Mouse (Mus musculus) spleen, adult 2 months (tissue): ENCODE results near the gene Sdc3. TPM values are rescaled to one million over a fixed set of nuclear protein-coding genes. Genes with fewer than 3 reads are reported as not detected.

Experiments used
- DNase-seq, 2 experiments: peaks; one replicate each; pipeline versions ENCODE4 v3.0.0 to v3.0.0-alpha.2; 2012 to 2021; ENCODE audit warnings: low spot score in 2 of 2, low read depth in 1 of 2
- H3K27ac ChIP-seq: fragments of 200-500 bp; 2 replicates; pipeline ENCODE4 v1.5.1; 2012; ENCODE audit warnings: low read length, inconsistent platforms; ENCODE audit not compliant: insufficient read depth
- H3K27me3 ChIP-seq: fragments of 200-500 bp; 2 replicates; pipeline ENCODE4 v1.6.1; 2012; ENCODE audit warnings: mild to moderate bottlenecking, moderate library complexity, low read length, inconsistent platforms; ENCODE audit not compliant: control insufficient read depth, insufficient read depth
- H3K36me3 ChIP-seq: fragments of 200-500 bp; 2 replicates; pipeline ENCODE4 v1.6.1; 2012; ENCODE audit warnings: mild to moderate bottlenecking, low read length, inconsistent platforms; ENCODE audit not compliant: control insufficient read depth, insufficient read depth
- H3K4me1 ChIP-seq: fragments of 200-500 bp; 2 replicates; pipeline ENCODE4 v1.6.1; 2011; ENCODE audit warnings: inconsistent platforms; ENCODE audit not compliant: control insufficient read depth, insufficient read depth, insufficient read length
- H3K4me3 ChIP-seq: fragments of 200-500 bp; 2 replicates; pipeline ENCODE4 v1.5.1; 2011; ENCODE audit warnings: mild to moderate bottlenecking, inconsistent platforms; ENCODE audit not compliant: insufficient read depth, insufficient read length; ENCODE audit errors: extremely low read depth
- CTCF ChIP-seq: fragments of 200-500 bp; IDR thresholded peaks from 2 replicates; pipeline ENCODE4 v1.5.1; 2011; ENCODE audit warnings: mild to moderate bottlenecking, inconsistent platforms; ENCODE audit not compliant: insufficient read depth, insufficient read length, insufficient replicate concordance; ENCODE audit errors: extremely low read depth
- POLR2A ChIP-seq: fragments of 200-500 bp; IDR thresholded peaks from 2 replicates; pipeline ENCODE4 v1.6.1; 2011; ENCODE audit warnings: low read depth, low read length, inconsistent platforms
- WGBS: fragments of 180-500 bp; shearing (Covaris S2); methylation state at CpG from one replicate; pipeline ENCODE4 v1.1.7; 2018; 5-methylcytosine and 5-hydroxymethylcytosine counted together
- polyA plus RNA-seq: library from polyadenylated mRNA; depleted of rRNA; stranded (reverse); fragments of >200 nt; gene quantifications from 2 replicates; pipeline ENCODE4 v1.2.3, GENCODE M21; 2012

Gene Sdc3
- polyA plus RNA-seq, 1 experiment, result 140 TPM

GRCm38 (mm10) chr4:130815860-130816259, 23.5 kb downstream of the Sdc3 start:
- no peak for TF ChIP-seq POLR2A
- TF ChIP-seq CTCF, result no peak

DNA sequence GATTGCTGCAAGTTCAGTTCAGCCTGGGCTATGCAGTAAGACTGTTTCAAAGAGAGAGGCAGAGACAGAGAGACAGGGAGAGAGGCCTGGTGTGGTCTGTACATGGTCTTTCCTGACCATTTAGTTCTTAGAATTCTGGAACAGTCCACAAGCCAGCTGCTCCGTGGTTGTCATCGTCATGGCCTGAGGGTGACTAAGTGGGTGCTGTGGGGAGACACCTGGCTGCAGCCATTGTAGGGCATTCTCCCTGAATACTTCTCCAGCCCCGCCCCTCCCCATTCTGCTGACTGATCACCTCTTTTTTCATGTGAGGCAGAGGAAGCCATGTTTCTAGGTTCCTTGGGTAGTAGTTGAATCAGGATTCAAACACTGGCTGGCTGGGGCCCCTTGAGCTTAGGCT, 27.5 kb downstream of the Sdc3 start:
- WGBS, result 69% methylated on average over 3 of the region's 3 CpGs
- DNase-seq, result no peak
- H3K27me3 ChIP-seq, result no peaks in the 10 kb centered on the region

More at GRCm38 (mm10) chr4:130815860-130816259, 23.5 kb downstream of the Sdc3 start:
- no peaks in the 10 kb centered on the region for H3K27me3 ChIP-seq
- no peak overlapping the region for H3K4me3 ChIP-seq
- H3K4me1 ChIP-seq, result no peaks in the 10 kb centered on the region
- 74% methylated on average over 8 of the region's 8 CpGs for WGBS
- no peak for DNase-seq
- no peak overlapping the region for H3K27ac ChIP-seq
- no peaks in the 10 kb centered on the region for H3K36me3 ChIP-seq

GRCm38 (mm10) chr4:130820594-130821255, 28.4 kb downstream of the Sdc3 start:
- no peak overlapping the region for H3K27ac ChIP-seq
- DNase-seq, result no peak
- no peaks in the 10 kb centered on the region for H3K27me3 ChIP-seq
- TF ChIP-seq POLR2A, result no peak
- no peak for TF ChIP-seq CTCF
- no peaks in the 10 kb centered on the region for H3K36me3 ChIP-seq
- H3K4me3 ChIP-seq, result no peak overlapping the region
- no peaks in the 10 kb centered on the region for H3K4me1 ChIP-seq
- WGBS, result 71% methylated on average over 7 of the region's 7 CpGs

More for the DNA sequence above, 27.5 kb downstream of the Sdc3 start:
- TF ChIP-seq CTCF, result no peak
- TF ChIP-seq POLR2A, result no peak
- no peaks in the 10 kb centered on the region for H3K4me1 ChIP-seq
- no peaks in the 10 kb centered on the region for H3K36me3 ChIP-seq
- no peak overlapping the region for H3K4me3 ChIP-seq
- no peak overlapping the region for H3K27ac ChIP-seq

- TF ChIP-seq CTCF (no peak), POLR2A (no peak)
- Histone ChIP-seq H3K36me3 (no peaks in the 10 kb centered on the region), H3K4me1 (no peaks in the 10 kb centered on the region), H3K4me3 (no peak overlapping the region), H3K27ac (no peak overlapping the region), H3K27me3 (no peaks in the 10 kb centered on the region)
- 54% methylated on average over 18 of the region's 18 CpGs for WGBS
- no peak for DNase-seq
Measured at GRCm38 (mm10) chr4:130828851-130829673, 36.7 kb downstream of the Sdc3 start.

GRCm38 (mm10) chr4:130834122-130834521, 41.8 kb downstream of the Sdc3 start:
- WGBS, result 65% methylated on average over 1 of the region's 1 CpGs

DNA sequence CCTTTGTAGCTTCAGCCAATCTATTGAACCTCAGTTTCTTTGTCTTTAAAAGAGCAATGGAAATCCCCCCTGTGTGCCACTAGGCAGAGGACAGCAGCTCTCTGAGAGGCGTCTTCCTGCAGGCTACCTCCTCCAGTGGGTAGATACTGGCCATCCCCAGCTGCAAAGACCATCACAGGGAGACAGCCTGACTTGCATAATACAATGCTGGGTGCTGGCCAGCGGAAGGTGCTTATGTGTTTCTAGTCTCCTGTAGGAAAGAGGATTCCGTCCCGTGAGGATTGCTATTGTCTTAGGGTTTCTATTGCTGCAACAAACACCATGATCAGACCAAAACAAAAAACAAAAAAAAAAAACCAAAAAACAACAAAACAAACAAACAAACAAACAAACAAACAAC, 43.2 kb downstream of the Sdc3 start:
- Histone ChIP-seq H3K4me3 (no peak overlapping the region), H3K36me3 (no peaks in the 10 kb centered on the region), H3K4me1 (no peaks in the 10 kb centered on the region), H3K27ac (no peak overlapping the region), H3K27me3 (no peaks in the 10 kb centered on the region)
- WGBS, result 93% methylated on average over 4 of the region's 4 CpGs
- no peak for DNase-seq
- TF ChIP-seq POLR2A (no peak), CTCF (no peak)

More at GRCm38 (mm10) chr4:130834122-130834521, 41.8 kb downstream of the Sdc3 start:
- no peaks in the 10 kb centered on the region for H3K4me1 ChIP-seq
- no peak overlapping the region for H3K4me3 ChIP-seq
- TF ChIP-seq POLR2A (no peak), CTCF (no peak)
- H3K27me3 ChIP-seq, result no peaks in the 10 kb centered on the region
- H3K27ac ChIP-seq, result no peak overlapping the region
- no peak for DNase-seq
- H3K36me3 ChIP-seq, result no peaks in the 10 kb centered on the region

DNA sequence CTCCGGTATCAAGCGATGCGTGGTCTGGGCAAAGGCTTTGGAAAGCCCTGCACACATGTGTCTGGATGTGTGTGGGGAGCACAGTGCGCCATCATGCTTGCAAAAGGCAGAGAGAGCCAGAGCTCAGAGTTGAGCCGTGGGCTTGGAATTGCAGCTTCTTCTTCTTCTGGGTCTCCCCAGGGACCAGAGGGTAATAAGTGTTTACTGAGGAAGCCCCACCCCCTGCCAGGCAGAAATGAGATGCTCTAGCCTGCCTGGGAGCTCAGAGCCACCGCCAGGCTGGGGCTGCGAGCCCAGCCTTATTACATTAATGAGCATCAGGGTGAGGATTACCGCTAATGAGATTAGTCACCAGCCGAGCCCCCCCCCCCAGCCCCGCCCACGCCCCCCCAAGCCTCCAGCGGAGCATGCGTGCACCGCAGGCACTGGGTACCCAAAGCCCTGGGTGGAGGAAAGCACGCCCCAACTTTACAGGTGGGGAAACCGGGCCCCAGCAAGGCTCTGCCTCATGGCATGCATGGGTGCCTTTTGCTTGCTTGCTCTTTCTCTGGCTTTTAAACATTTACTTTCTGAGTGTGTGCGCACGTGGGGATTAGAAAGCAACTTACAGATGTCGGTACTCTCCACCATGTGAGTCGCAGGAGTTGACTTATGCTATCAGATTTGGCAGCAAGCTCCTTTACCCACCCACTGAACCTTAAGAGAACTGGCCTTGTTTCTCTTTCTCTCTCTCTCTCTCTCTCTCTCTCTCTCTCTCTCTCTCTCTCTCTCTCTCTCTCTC, 44.1 kb downstream of the Sdc3 start:
- TF ChIP-seq CTCF (no peak), POLR2A (no peak)
- WGBS, result 40% methylated on average over 20 of the region's 20 CpGs
- Histone ChIP-seq H3K36me3 (no peaks in the 10 kb centered on the region), H3K27ac (no peak overlapping the region), H3K4me3 (no peak overlapping the region), H3K27me3 (no peaks in the 10 kb centered on the region), H3K4me1 (no peaks in the 10 kb centered on the region)
- DNase-seq, result no peak
